Mouse (Mus musculus): ENCODE measurements around the gene C9.

Gene C9

GRCm38 (mm10) chr15:6445135-6445534, at the start of gene C9:
Gene C9 (plus strand): TSS chr15:6445327.
- no peak for DNase-seq

- DNase-seq: no peak
Measured at GRCm38 (mm10) chr15:6398211-6398610, 46.9 kb upstream of the C9 start.

- no peak for DNase-seq
Measured at GRCm38 (mm10) chr15:6398881-6399280, 46.2 kb upstream of the C9 start.

GRCm38 (mm10) chr15:6400115-6400514, 45.0 kb upstream of the C9 start:
- DNase-seq: no peak

GRCm38 (mm10) chr15:6402433-6402832, 42.7 kb upstream of the C9 start:
- no peak for DNase-seq

GRCm38 (mm10) chr15:6404172-6404571, 41.0 kb upstream of the C9 start:
- no peak for DNase-seq

GRCm38 (mm10) chr15:6406771-6407170, 38.4 kb upstream of the C9 start:
- no peak for DNase-seq

GRCm38 (mm10) chr15:6409031-6409430, 36.1 kb upstream of the C9 start:
- no peak for DNase-seq

- no peak for DNase-seq
Measured at GRCm38 (mm10) chr15:6410161-6410560, 35.0 kb upstream of the C9 start.

- no peak for DNase-seq
Measured at GRCm38 (mm10) chr15:6411334-6411733, 33.8 kb upstream of the C9 start.

GRCm38 (mm10) chr15:6415317-6415716, 29.8 kb upstream of the C9 start:
- DNase-seq: no peak

GRCm38 (mm10) chr15:6431777-6432176, 13.3 kb upstream of the C9 start:
- no peak for DNase-seq

GRCm38 (mm10) chr15:6432411-6432810, 12.7 kb upstream of the C9 start:
- peak in 1 of 2 experiments; percentile 19 for DNase-seq

GRCm38 (mm10) chr15:6435281-6435680, 9.8 kb upstream of the C9 start:
- DNase-seq: no peak

GRCm38 (mm10) chr15:6435773-6436172, 9.4 kb upstream of the C9 start:
- peak in 1 of 2 experiments; percentile 34 for DNase-seq

- no peak for DNase-seq
Measured at GRCm38 (mm10) chr15:6438685-6439084, 6.4 kb upstream of the C9 start.

GRCm38 (mm10) chr15:6444452-6444851, 675 bp upstream of the C9 start:
- no peak for DNase-seq

- DNase-seq: no peak
Measured at GRCm38 (mm10) chr15:6446181-6446580, 1.1 kb downstream of the C9 start.

- no peak for DNase-seq
Measured at GRCm38 (mm10) chr15:6448892-6449291, 3.8 kb downstream of the C9 start.

GRCm38 (mm10) chr15:6454461-6454860, 9.3 kb downstream of the C9 start:
- no peak for DNase-seq

- DNase-seq: no peak
Measured at GRCm38 (mm10) chr15:6461381-6461780, 16.3 kb downstream of the C9 start.

- no peak for DNase-seq
Measured at GRCm38 (mm10) chr15:6463361-6463923, 18.3 kb downstream of the C9 start.

GRCm38 (mm10) chr15:6466995-6467394, 21.9 kb downstream of the C9 start:
- no peak for DNase-seq

- DNase-seq: no peak
Measured at GRCm38 (mm10) chr15:6468845-6469244, 23.7 kb downstream of the C9 start.

GRCm38 (mm10) chr15:6469384-6469783, 24.3 kb downstream of the C9 start:
- DNase-seq: no peak

- no peak for DNase-seq
Measured at GRCm38 (mm10) chr15:6483561-6483960, 38.4 kb downstream of the C9 start.
